Mouse (Mus musculus) brain, embryonic 14.5 days (tissue): ENCODE results near the gene Ccdc162.

ENCODE experiments used
- CTCF ChIP-seq: fragments of 200-500 bp; IDR thresholded peaks from 2 replicates; pipeline ENCODE4 v1.5.1; 2012; ENCODE audit warnings: inconsistent platforms, mild to moderate bottlenecking, moderate library complexity, borderline replicate concordance; ENCODE audit not compliant: insufficient read depth, insufficient read length; ENCODE audit errors: extremely low read depth
- POLR2A ChIP-seq: fragments of 200-500 bp; IDR thresholded peaks from 2 replicates; pipeline ENCODE4 v1.6.1; 2012; ENCODE audit warnings: mild to moderate bottlenecking, inconsistent platforms, borderline replicate concordance; ENCODE audit not compliant: poor library complexity, insufficient read depth, insufficient read length, severe bottlenecking; ENCODE audit errors: extremely low read depth

- TF ChIP-seq POLR2A (no peak), CTCF (0 out of 2 replicates have a peak, but pooled peaks have one; percentile 1)
These were observed 84.4 kb downstream of the Ccdc162 start for GRCm38 (mm10) chr10:41632062-41632461.
